Mouse (Mus musculus): ENCODE data around the gene Ms4a14.
"Not testable (repeated sequence)": the region's sequence is repeated elsewhere in the genome, so short reads cannot be mapped to it uniquely, and the experiment has no call there.

Ms4a14 gene

GRCm38 (mm10) chr19:11314354-11314753 is at the start of gene Ms4a14:
Ms4a14 (minus strand) TSS chr19:11314454.
- DNase-seq (ENCODE audit: extremely low spot score, low read depth, low spot score) = no peak

GRCm38 (mm10) chr19:11362002-11362401 is 47.7 kb upstream of the Ms4a14 start:
- no peak for DNase-seq (ENCODE audit: extremely low spot score, low read depth, low spot score)

- DNase-seq (ENCODE audit: extremely low spot score, low read depth, low spot score) = no peak
Observed at GRCm38 (mm10) chr19:11360106-11360505, 45.9 kb upstream of the Ms4a14 start.

GRCm38 (mm10) chr19:11355730-11356129 is 41.5 kb upstream of the Ms4a14 start:
- DNase-seq (ENCODE audit: extremely low spot score, low read depth, low spot score) = no peak

- no peak for DNase-seq (ENCODE audit: extremely low spot score, low read depth, low spot score)
Observed at GRCm38 (mm10) chr19:11351878-11352277, 37.6 kb upstream of the Ms4a14 start.

- DNase-seq (ENCODE audit: extremely low spot score, low read depth, low spot score) = no peak
Observed at GRCm38 (mm10) chr19:11349698-11350481, 35.6 kb upstream of the Ms4a14 start.

- DNase-seq (ENCODE audit: extremely low spot score, low read depth, low spot score) = no peak
Observed at GRCm38 (mm10) chr19:11343992-11344391, 29.7 kb upstream of the Ms4a14 start.

GRCm38 (mm10) chr19:11343147-11343546 is 28.9 kb upstream of the Ms4a14 start:
- no peak for DNase-seq (ENCODE audit: extremely low spot score, low read depth, low spot score)

GRCm38 (mm10) chr19:11335932-11336331 is 21.7 kb upstream of the Ms4a14 start, which contains the start of gene Ms4a7:
Ms4a7 (minus strand) TSS chr19:11336146.
- DNase-seq (ENCODE audit: extremely low spot score, low read depth, low spot score) = no peak

- no peak for DNase-seq (ENCODE audit: extremely low spot score, low read depth, low spot score)
Observed at GRCm38 (mm10) chr19:11321123-11321522, 6.9 kb upstream of the Ms4a14 start.

GRCm38 (mm10) chr19:11316786-11317185 is 2.5 kb upstream of the Ms4a14 start:
- DNase-seq (ENCODE audit: extremely low spot score, low read depth, low spot score) = no peak

- DNase-seq (ENCODE audit: extremely low spot score, low read depth, low spot score) = no peak
Observed at GRCm38 (mm10) chr19:11308888-11309287, 5.4 kb downstream of the Ms4a14 start.

- DNase-seq (ENCODE audit: extremely low spot score, low read depth, low spot score) = not testable (repeated sequence)
Observed at GRCm38 (mm10) chr19:11299529-11299928, 14.7 kb downstream of the Ms4a14 start.

GRCm38 (mm10) chr19:11298939-11299338 is 15.3 kb downstream of the Ms4a14 start:
- no peak for DNase-seq (ENCODE audit: extremely low spot score, low read depth, low spot score)

- not testable (repeated sequence) for DNase-seq (ENCODE audit: extremely low spot score, low read depth, low spot score)
Observed at GRCm38 (mm10) chr19:11293616-11294015, 20.6 kb downstream of the Ms4a14 start.

GRCm38 (mm10) chr19:11292990-11293389 is 21.3 kb downstream of the Ms4a14 start:
- no peak for DNase-seq (ENCODE audit: extremely low spot score, low read depth, low spot score)

GRCm38 (mm10) chr19:11283773-11284172 is 30.5 kb downstream of the Ms4a14 start, which contains the start of gene Ms4a5:
Ms4a5 (minus strand) TSS chr19:11283873.
- no peak for DNase-seq (ENCODE audit: extremely low spot score, low read depth, low spot score)

GRCm38 (mm10) chr19:11280223-11280622 is 34.0 kb downstream of the Ms4a14 start:
- no peak for DNase-seq (ENCODE audit: extremely low spot score, low read depth, low spot score)

- no peak for DNase-seq (ENCODE audit: extremely low spot score, low read depth, low spot score)
Observed at GRCm38 (mm10) chr19:11276431-11276830, 37.8 kb downstream of the Ms4a14 start.

- DNase-seq (ENCODE audit: extremely low spot score, low read depth, low spot score) = no peak
Observed at GRCm38 (mm10) chr19:11266956-11267355, 47.3 kb downstream of the Ms4a14 start.

GRCm38 (mm10) chr19:11266052-11266845 is 48.0 kb downstream of the Ms4a14 start, which contains the start of gene Ms4a1:
Ms4a1 (minus strand) TSS chr19:11266241.
- no peak for DNase-seq (ENCODE audit: extremely low spot score, low read depth, low spot score)

Measured in hindlimb bud, embryonic 11.5 days (tissue).